9 mouse cellular contexts compared by ENCODE assay signal in genomic region chr7:27277191-27277590, GRCm38 (mm10). TPM values are rescaled to one million over a fixed set of nuclear protein-coding genes. Genes with fewer than 3 reads are reported as not detected.
DNase-seq lines count a peak whose midpoint lies in the region; ATAC-seq and TF ChIP-seq lines count a peak whose summit lies in the region.
"Had no signal": no experiment of that assay in that cellular context is flagged by ENCODE, and none has a peak within 500 bp of the region (broad histone marks: within the 10 kb centered on the region; RNA-seq: fewer than 3 reads in every experiment).

No protein-coding gene starts in this region.

- no peaks in the 10 kb centered on the region for H3K27me3 ChIP-seq in heart, postnatal 0 days (ENCODE audit: control insufficient read depth, insufficient read depth, low read length)

- no peaks in the 10 kb centered on the region for H3K4me1 ChIP-seq in heart, postnatal 0 days (ENCODE audit: control insufficient read depth, insufficient read depth)
- H3K4me1 ChIP-seq in bone marrow, adult 2 months (ENCODE audit: control insufficient read depth, insufficient read depth, low read length), result no peaks in the 10 kb centered on the region

- H3K9me3 ChIP-seq in heart, postnatal 0 days (replicated peaks; ENCODE audit: control insufficient read depth, low read length), result no peaks in the 10 kb centered on the region

- no peak for ATAC-seq in heart, postnatal 0 days (ENCODE audit: insufficient read depth, low read depth)
- no peak for ATAC-seq in cerebellum, adult (ENCODE audit: insufficient number of reproducible peaks, low FRiP score, low TSS enrichment)
- no peak for ATAC-seq in frontal cortex, adult (ENCODE audit: low TSS enrichment)

- H3K4me3 ChIP-seq in heart, postnatal 0 days (ENCODE audit: low read depth, low read length), result no peak overlapping the region
- H3K4me3 ChIP-seq in bone marrow, adult 2 months (replicated peaks; ENCODE audit: control insufficient read depth, low read depth, low read length), result no peak overlapping the region

- H3K4me2 ChIP-seq in heart, postnatal 0 days (ENCODE audit: low read depth, low read length), result no peak overlapping the region

- TF ChIP-seq EP300 in heart, postnatal 0 days (IDR thresholded peaks at IDR 0.05; ENCODE audit: low read depth), result no peak

- 91% methylated on average over 3 of the region's 3 CpGs for WGBS in heart, postnatal 0 days
- 84% methylated on average over 3 of the region's 3 CpGs for WGBS in bone marrow, adult 2 months

- peaks cover 37% of the 10 kb centered on the region for H3K36me3 ChIP-seq in heart, postnatal 0 days (replicated peaks; ENCODE audit: control insufficient read depth, insufficient read depth, low read length)

- peak; percentile 46; the same call in 1 of the 2 replicates for TF ChIP-seq CTCF in heart, postnatal 0 days (IDR thresholded peaks at IDR 0.05; ENCODE audit: low read depth)
- peak; percentile 35; the same call in 1 of the 2 replicates for TF ChIP-seq CTCF in bone marrow, adult 2 months (IDR thresholded peaks at IDR 0.05; ENCODE audit: control insufficient read depth, insufficient read depth, low read length)

- DNase-seq in heart, postnatal 0 days (ENCODE audit: low spot score), result no peak
- DNase-seq in heart, adult 9 months (ENCODE audit: low spot score in 2 of 2), result no peak
- peak; percentile 13 for DNase-seq in thymus, postnatal 0 days (ENCODE audit: low spot score)
- no peak for DNase-seq in thymus, postnatal 10 days (ENCODE audit: low spot score in 2 of 2)
- DNase-seq in urinary bladder, postnatal 36 days (ENCODE audit: low spot score in 2 of 2), result no peak
- DNase-seq: kidney, adult 18-20 months had no signal

- TF ChIP-seq POLR2A in bone marrow, adult 2 months (IDR thresholded peaks at IDR 0.05; ENCODE audit: borderline replicate concordance, control insufficient read depth, low read depth, low read length), result no peak

- no peak overlapping the region for H3K9ac ChIP-seq in heart, postnatal 0 days (replicated peaks; ENCODE audit: low read depth, low read length)

- no peak overlapping the region for H3K27ac ChIP-seq in heart, postnatal 0 days (ENCODE audit: low read depth)
- H3K27ac ChIP-seq in bone marrow, adult 2 months (ENCODE audit: control insufficient read depth, insufficient read depth, low read depth, low read length, poor library complexity), result no peak overlapping the region

RNA-seq across cellular contexts. Expression of gene Numbl, which starts 19.0 kb away (rescaled TPM):
- total RNA-seq in heart, postnatal 0 days (2014; rRNA removed; ENCODE audit: low replicate concordance), result 15.9 and 23.5 TPM in 2 replicates
- 5.6 and 6.2 TPM in 2 replicates for polyA plus RNA-seq in heart, postnatal 0 days (2015; fragmentation: Nextera tagmentation; extraction: Ambion mirVana)
- polyA plus RNA-seq in thymus, postnatal 0 days (2015; fragmentation: Nextera tagmentation; extraction: Ambion mirVana), result 3.2 and 3.5 TPM in 2 replicates
- polyA plus RNA-seq in bone marrow, adult 2 months (2011; ENCODE audit: insufficient read depth, insufficient read length, low replicate concordance, missing spikeins), result 2.4 and 3.2 TPM in 2 replicates

RNA-seq across cellular contexts. Expression of gene Coq8b, which starts 44.4 kb away (rescaled TPM):
- 5.8 and 7.2 TPM in 2 replicates for total RNA-seq in heart, postnatal 0 days (2014; rRNA removed; ENCODE audit: low replicate concordance)
- polyA plus RNA-seq in heart, postnatal 0 days (2015; fragmentation: Nextera tagmentation; extraction: Ambion mirVana), result 10.1 and 11.0 TPM in 2 replicates
- polyA plus RNA-seq in thymus, postnatal 0 days (2015; fragmentation: Nextera tagmentation; extraction: Ambion mirVana), result 15.8 and 15.9 TPM in 2 replicates
- 12.2 and 17.3 TPM in 2 replicates for polyA plus RNA-seq in bone marrow, adult 2 months (2011; ENCODE audit: insufficient read depth, insufficient read length, low replicate concordance, missing spikeins)

RNA-seq across cellular contexts. Expression of gene Itpkc, which starts 48.7 kb away (rescaled TPM):
- total RNA-seq in heart, postnatal 0 days (2014; rRNA removed; ENCODE audit: low replicate concordance), result 5.8 and 14.7 TPM in 2 replicates
- 1.2 and 1.3 TPM in 2 replicates for polyA plus RNA-seq in heart, postnatal 0 days (2015; fragmentation: Nextera tagmentation; extraction: Ambion mirVana)
- polyA plus RNA-seq in thymus, postnatal 0 days (2015; fragmentation: Nextera tagmentation; extraction: Ambion mirVana), result 2.3 TPM in 2 replicates
- 0.50 and 2.5 TPM in 2 replicates for polyA plus RNA-seq in bone marrow, adult 2 months (2011; ENCODE audit: insufficient read depth, insufficient read length, low replicate concordance, missing spikeins)
